Mouse (Mus musculus) left cerebral cortex, postnatal 10 days (tissue): Measurements from ENCODE around the gene Acp2. TPM values are rescaled to one million over a fixed set of nuclear protein-coding genes. Genes with fewer than 3 reads are reported as not detected.
A peak's percentile ranks its signal among the peaks of the same experiment; 100 is the strongest.
"Not testable (repeated sequence)": the region's sequence is repeated elsewhere in the genome, so short reads cannot be mapped to it uniquely, and the experiment has no call there.

Source experiments
- DNase-seq, 2 experiments: peaks; one replicate each; pipeline ENCODE4 v3.0.0; 2021 to 2022; ENCODE audit warnings: low spot score in 2 of 2, mixed read lengths in 1 of 2; ENCODE audit errors: extremely low spot score in 1 of 2
- intact Hi-C: fragments of 180-260 bp; cut with DNase I; formaldehyde crosslinking; loops from one replicate; pipeline ENCODE4 v1.15.1; 2025
- total RNA-seq, 2 experiments: library from RNA; stranded (reverse); gene quantifications; 2 replicates each; pipeline ENCODE4 v1.2.3; 2021

Acp2 gene
- total RNA-seq, 2 experiments from 2014 or later = 46.6 to 51.7 TPM

- intact Hi-C loops = no loop called here
- no peak for DNase-seq
Observed at GRCm38 (mm10) chr2:91186208-91186607, 16.5 kb upstream of the Acp2 start.

GRCm38 (mm10) chr2:91187431-91187830 is 15.3 kb upstream of the Acp2 start:
- intact Hi-C loops = no loop called here

GRCm38 (mm10) chr2:91190501-91190900 is 12.2 kb upstream of the Acp2 start:
- DNase-seq = peak in 1 of 2 experiments; percentile 29

More at GRCm38 (mm10) chr2:91187431-91187830, 15.3 kb upstream of the Acp2 start:
- no peak for DNase-seq

GRCm38 (mm10) chr2:91194624-91195332 is 7.9 kb upstream of the Acp2 start:
- DNase-seq = peak in 1 of 2 experiments; percentile 83
- intact Hi-C loops = loop anchor here (1.0 kb wide), 1 partner anchor 79 kb away; no protein-coding TSS in a partner anchor

More at GRCm38 (mm10) chr2:91190501-91190900, 12.2 kb upstream of the Acp2 start:
- intact Hi-C loops = no loop called here

GRCm38 (mm10) chr2:91196577-91197001 is 6.1 kb upstream of the Acp2 start:
- DNase-seq = peak in 1 of 2 experiments; percentile 62
- intact Hi-C loops = no loop called here

- DNase-seq = no peak
Observed at GRCm38 (mm10) chr2:91198888-91199287, 3.8 kb upstream of the Acp2 start.

GRCm38 (mm10) chr2:91202972-91203656 is 429 bp downstream of the Acp2 start:
- no peak for DNase-seq
- intact Hi-C loops = no loop called here

More at GRCm38 (mm10) chr2:91198888-91199287, 3.8 kb upstream of the Acp2 start:
- intact Hi-C loops = no loop called here

GRCm38 (mm10) chr2:91206254-91206775 is 3.6 kb downstream of the Acp2 start:
- no peak for DNase-seq
- intact Hi-C loops = no loop called here

GRCm38 (mm10) chr2:91213311-91213710 is 10.6 kb downstream of the Acp2 start:
- intact Hi-C loops = no loop called here
- DNase-seq = no peak

GRCm38 (mm10) chr2:91217032-91217431 is 14.3 kb downstream of the Acp2 start:
- intact Hi-C loops = no loop called here
- peak in 1 of 2 experiments; percentile 70 for DNase-seq

- intact Hi-C loops = no loop called here
- DNase-seq = no peak
Observed at GRCm38 (mm10) chr2:91220501-91220900, 17.8 kb downstream of the Acp2 start.

GRCm38 (mm10) chr2:91223614-91224013 is 20.9 kb downstream of the Acp2 start:
- no peak for DNase-seq
- intact Hi-C loops = no loop called here

- DNase-seq = no peak
- intact Hi-C loops = no loop called here
Observed at GRCm38 (mm10) chr2:91229735-91230134, 27.1 kb downstream of the Acp2 start.

GRCm38 (mm10) chr2:91236601-91237510 is 34.2 kb downstream of the Acp2 start, which contains the start of gene Ddb2:
Ddb2 (minus strand) TSS chr2:91236982.
- intact Hi-C loops = no loop called here
- peak; percentile 84 to 97 for DNase-seq

GRCm38 (mm10) chr2:91237511-91238080 is 34.9 kb downstream of the Acp2 start:
- DNase-seq, intact Hi-C loops: not testable (repeated sequence)

- DNase-seq = no peak
- intact Hi-C loops = no loop called here
Observed at GRCm38 (mm10) chr2:91242547-91242946, 39.9 kb downstream of the Acp2 start.

- DNase-seq = peak; percentile 41 to 56
- intact Hi-C loops = no loop called here
Observed at GRCm38 (mm10) chr2:91243416-91243815, 40.7 kb downstream of the Acp2 start.

GRCm38 (mm10) chr2:91244557-91245228 is 42.0 kb downstream of the Acp2 start:
- no peak for DNase-seq
- intact Hi-C loops = no loop called here
